Mouse (Mus musculus): ENCODE results near the gene Angptl2.
"Not testable (repeated sequence)": the region's sequence is repeated elsewhere in the genome, so short reads cannot be mapped to it uniquely, and the experiment has no call there.

The Angptl2 gene

DNA sequence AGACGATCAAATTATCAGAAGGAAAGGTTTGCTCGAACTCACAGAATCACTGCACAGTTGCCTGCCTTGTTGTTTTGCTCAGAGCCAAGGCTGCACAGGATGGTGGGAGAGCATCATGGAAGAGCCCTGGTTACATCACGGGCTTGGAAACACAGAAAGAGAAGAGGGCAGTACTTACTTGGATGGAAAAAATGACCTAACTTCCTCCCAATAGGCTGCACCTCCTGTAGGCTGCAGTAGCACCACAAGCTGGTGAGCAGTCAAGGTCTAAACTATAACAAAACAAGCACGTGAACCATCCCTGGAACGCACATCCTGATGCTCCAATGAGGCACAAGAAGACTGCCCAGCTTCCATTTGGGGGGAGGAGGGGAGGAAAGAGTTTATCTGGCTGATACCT is 7.7 kb upstream of the Angptl2 start:
- TF ChIP-seq CTCF (conservative IDR thresholded peaks at IDR 0.05; ENCODE audit: low read length) (no peak), NANOG (IDR thresholded peaks at IDR 0.05; ENCODE audit: borderline replicate concordance, low read length) (no peak), POU5F1 (IDR thresholded peaks at IDR 0.05; ENCODE audit: borderline replicate concordance, low read length) (no peak)
- H3K27me3 ChIP-seq (ENCODE audit: insufficient read depth, low read length), result no peaks in the 10 kb centered on the region
- H3K4me1 ChIP-seq (replicated peaks; ENCODE audit: low read depth, low read length), result peaks cover 37% of the 10 kb centered on the region
- H3K36me3 ChIP-seq (ENCODE audit: insufficient read depth, low read length), result no peaks in the 10 kb centered on the region
- H3K9me3 ChIP-seq (ENCODE audit: low read length), result no peaks in the 10 kb centered on the region
- no peak overlapping the region for H3K4me3 ChIP-seq (replicated peaks; ENCODE audit: low read length)

DNA sequence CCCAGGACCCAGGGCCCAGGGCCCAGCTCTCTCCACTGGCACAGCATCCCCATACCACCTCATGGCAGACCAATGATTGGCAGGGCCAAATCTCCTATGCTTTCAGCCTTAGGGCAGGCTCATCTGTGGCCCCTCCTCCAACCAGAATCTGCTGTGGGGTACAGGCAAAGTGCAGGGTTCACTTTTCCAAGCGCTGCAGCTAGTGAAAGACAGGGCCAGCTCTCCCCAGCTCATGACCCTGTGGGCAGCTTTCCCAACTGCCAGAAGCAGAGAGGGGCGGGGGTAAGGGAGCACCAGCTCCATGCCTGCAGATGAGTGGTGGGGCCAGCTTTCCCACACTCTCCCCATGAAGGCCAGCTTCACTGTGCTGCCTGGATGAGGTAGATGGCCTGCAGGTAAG is 5.0 kb upstream of the Angptl2 start:
- Histone ChIP-seq H3K4me3 (replicated peaks; ENCODE audit: low read length) (no peak overlapping the region), H3K9me3 (ENCODE audit: low read length) (no peaks in the 10 kb centered on the region), H3K36me3 (ENCODE audit: insufficient read depth, low read length) (no peaks in the 10 kb centered on the region), H3K4me1 (replicated peaks; ENCODE audit: low read depth, low read length) (peaks cover 31% of the 10 kb centered on the region), H3K27me3 (ENCODE audit: insufficient read depth, low read length) (no peaks in the 10 kb centered on the region)
- TF ChIP-seq NANOG (IDR thresholded peaks at IDR 0.05; ENCODE audit: borderline replicate concordance, low read length) (no peak), CTCF (conservative IDR thresholded peaks at IDR 0.05; ENCODE audit: low read length) (no peak), POU5F1 (IDR thresholded peaks at IDR 0.05; ENCODE audit: borderline replicate concordance, low read length) (no peak)

DNA sequence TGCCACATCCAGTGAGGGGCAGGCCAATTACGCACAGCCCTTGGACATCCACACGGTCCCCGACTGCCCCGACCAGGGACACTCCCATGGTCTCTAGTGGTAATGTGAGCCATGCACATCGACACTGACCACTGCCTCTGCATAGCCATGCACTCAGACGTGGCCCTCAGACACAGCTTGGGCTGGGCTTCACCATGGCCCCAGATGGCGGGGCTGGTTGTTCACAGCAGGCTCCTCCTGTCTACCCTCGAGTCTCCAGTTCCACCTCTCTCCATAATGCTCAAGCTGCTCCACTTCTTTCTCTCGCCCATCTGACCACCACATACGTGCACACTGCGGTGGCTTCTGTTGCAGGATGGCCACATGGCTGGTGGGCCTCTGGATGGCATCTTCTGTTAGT is 4.6 kb upstream of the Angptl2 start:
- H3K4me1 ChIP-seq (replicated peaks; ENCODE audit: low read depth, low read length), result peaks cover 32% of the 10 kb centered on the region
- not testable (repeated sequence) for H3K27me3 ChIP-seq (ENCODE audit: insufficient read depth, low read length); H3K4me3 ChIP-seq (replicated peaks; ENCODE audit: low read length); H3K9me3 ChIP-seq (ENCODE audit: low read length); H3K36me3 ChIP-seq (ENCODE audit: insufficient read depth, low read length)

DNA sequence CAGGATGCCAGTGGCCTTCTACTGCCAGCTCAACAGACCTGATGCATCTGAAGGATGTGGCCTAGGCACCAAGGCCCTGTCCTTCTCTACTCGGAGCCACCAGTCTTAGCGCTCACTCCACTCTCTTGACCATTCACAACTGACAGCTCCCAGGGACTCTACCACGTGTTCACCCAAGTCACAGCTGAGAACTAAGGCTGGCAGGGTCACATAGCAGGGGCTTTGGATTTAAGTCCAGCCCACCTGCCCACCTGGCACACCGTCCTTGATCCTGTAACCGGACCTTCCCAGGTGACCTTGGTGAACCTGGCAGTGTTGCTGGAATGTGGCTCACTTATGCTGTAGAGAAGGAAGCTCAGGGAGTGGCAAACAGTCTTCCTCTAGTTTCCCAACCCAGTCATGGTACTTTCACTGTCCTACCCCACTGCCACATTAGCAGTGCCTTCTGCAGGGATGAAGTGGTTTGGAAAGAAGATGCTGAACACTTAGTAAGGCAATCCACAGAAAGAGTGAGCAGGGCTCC is 631 bp upstream of the Angptl2 start:
- Histone ChIP-seq H3K27me3 (ENCODE audit: insufficient read depth, low read length) (no peaks in the 10 kb centered on the region), H3K4me3 (replicated peaks; ENCODE audit: low read length) (peak overlapping the region; percentile 75), H3K4me1 (replicated peaks; ENCODE audit: low read depth, low read length) (peaks cover 46% of the 10 kb centered on the region), H3K9me3 (ENCODE audit: low read length) (no peaks in the 10 kb centered on the region), H3K36me3 (ENCODE audit: insufficient read depth, low read length) (0 out of 2 replicates have a peak, but pooled peaks cover 5% of the 10 kb centered on the region)
- no peak for TF ChIP-seq CTCF (conservative IDR thresholded peaks at IDR 0.05; ENCODE audit: low read length)
- no peak for TF ChIP-seq NANOG (IDR thresholded peaks at IDR 0.05; ENCODE audit: borderline replicate concordance, low read length)
- no peak for TF ChIP-seq POU5F1 (IDR thresholded peaks at IDR 0.05; ENCODE audit: borderline replicate concordance, low read length)

DNA sequence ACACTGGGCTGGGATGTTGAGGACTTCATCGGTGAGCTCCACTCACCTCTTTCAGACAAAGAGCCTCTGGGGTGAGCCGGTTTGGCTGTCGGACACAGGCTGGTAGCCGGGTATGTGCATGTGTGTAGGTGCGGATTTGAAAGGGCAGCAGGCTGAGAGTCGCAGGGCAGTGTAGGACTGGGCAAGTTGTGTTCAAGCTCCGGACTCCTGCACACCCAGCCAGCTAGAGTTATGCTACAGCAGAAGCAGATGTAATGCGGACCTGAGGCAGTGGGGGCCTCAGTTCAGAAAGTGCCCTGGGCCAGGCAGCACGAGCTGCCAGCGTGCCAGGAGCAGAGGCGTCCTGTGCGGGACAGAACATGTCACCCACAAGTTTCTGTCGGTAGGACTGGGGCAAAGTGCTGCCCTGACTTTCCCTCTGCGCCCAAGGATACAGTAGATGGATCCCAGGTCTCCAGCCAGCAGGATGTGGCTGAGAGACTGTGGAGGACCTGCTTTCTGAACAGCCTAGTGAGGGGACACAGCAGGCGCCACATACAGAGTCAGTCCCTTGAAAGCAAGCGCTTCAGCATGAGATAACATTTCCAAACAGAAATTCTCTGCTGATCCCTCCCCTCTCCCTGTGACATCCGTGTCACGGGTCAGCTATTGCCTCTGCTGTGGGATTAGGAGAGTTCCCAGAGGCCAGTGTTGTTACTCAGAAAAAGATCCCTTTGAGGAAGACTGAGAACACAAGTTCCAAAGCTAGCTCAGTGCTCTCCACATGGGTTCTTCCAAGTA is 966 bp downstream of the Angptl2 start:
- Histone ChIP-seq H3K27me3 (ENCODE audit: insufficient read depth, low read length) (no peaks in the 10 kb centered on the region), H3K9me3 (ENCODE audit: low read length) (no peaks in the 10 kb centered on the region), H3K36me3 (ENCODE audit: insufficient read depth, low read length) (peaks cover 5% of the 10 kb centered on the region; the same call in 1 of the 2 replicates), H3K4me1 (replicated peaks; ENCODE audit: low read depth, low read length) (peaks cover 39% of the 10 kb centered on the region), H3K4me3 (replicated peaks; ENCODE audit: low read length) (peak overlapping the region; percentile 75)
- no peak for TF ChIP-seq CTCF (conservative IDR thresholded peaks at IDR 0.05; ENCODE audit: low read length)
- no peak for TF ChIP-seq NANOG (IDR thresholded peaks at IDR 0.05; ENCODE audit: borderline replicate concordance, low read length)
- no peak for TF ChIP-seq POU5F1 (IDR thresholded peaks at IDR 0.05; ENCODE audit: borderline replicate concordance, low read length)

DNA sequence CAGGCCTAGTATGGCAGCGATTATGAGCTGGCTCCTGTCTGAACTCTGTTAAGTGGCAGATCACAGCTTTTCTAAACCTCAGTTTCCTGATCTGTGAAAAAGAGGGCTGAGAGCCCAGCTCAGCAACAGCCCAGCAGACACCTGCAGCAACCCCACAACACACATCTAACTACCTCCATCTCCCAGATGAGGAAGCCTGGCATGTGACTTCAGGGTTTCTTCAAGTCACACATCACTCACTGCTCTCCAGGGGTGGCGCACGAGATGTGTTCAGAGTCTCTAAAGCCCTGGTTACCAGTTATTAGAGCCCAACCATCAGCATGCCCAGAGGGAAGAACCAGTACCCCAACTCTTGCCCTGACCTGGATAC is 1.5 kb downstream of the Angptl2 start:
- Histone ChIP-seq H3K4me3 (replicated peaks; ENCODE audit: low read length) (peak overlapping the region; percentile 75), H3K36me3 (ENCODE audit: insufficient read depth, low read length) (peaks cover 11% of the 10 kb centered on the region; the same call in 1 of the 2 replicates), H3K9me3 (ENCODE audit: low read length) (no peaks in the 10 kb centered on the region), H3K27me3 (ENCODE audit: insufficient read depth, low read length) (no peaks in the 10 kb centered on the region), H3K4me1 (replicated peaks; ENCODE audit: low read depth, low read length) (peaks cover 39% of the 10 kb centered on the region)
- TF ChIP-seq NANOG (IDR thresholded peaks at IDR 0.05; ENCODE audit: borderline replicate concordance, low read length), result no peak
- TF ChIP-seq POU5F1 (IDR thresholded peaks at IDR 0.05; ENCODE audit: borderline replicate concordance, low read length), result no peak
- TF ChIP-seq CTCF (conservative IDR thresholded peaks at IDR 0.05; ENCODE audit: low read length), result no peak

DNA sequence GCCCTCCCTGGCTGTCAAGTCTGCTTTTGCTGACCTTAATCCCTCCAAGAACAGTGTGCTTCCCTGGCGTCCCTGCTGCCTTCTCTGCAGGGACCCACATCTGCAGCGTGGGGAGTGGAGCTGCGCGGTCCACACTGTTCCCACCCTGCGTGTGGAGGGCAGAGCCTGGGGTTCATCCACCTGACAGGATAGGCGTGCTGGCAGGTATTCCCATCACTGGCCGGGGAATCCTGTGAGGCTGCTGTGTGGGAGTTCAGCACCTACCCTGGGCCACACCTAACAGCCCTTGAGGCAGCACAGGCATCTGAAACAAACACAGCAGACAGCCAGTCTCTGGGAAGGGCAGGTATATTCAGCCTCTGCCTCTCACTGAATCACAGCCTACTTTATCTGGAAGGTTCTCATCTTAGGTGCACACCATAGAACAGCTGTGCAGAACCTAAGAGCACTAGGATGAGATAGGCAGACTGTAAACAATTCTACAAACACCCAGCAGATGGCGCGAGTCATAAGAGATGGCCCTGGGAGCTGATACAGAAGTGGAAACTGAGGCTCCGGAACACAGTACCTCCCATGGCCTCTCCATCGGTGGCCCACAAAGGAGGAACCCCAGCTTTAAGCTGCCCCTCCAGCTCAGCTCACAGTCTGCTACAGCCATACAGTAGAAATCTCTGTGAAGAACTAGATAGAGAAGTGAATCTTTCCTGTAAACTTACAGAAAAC is 3.2 kb downstream of the Angptl2 start:
- no peaks in the 10 kb centered on the region for H3K9me3 ChIP-seq (ENCODE audit: low read length)
- H3K36me3 ChIP-seq (ENCODE audit: insufficient read depth, low read length), result peaks cover 13% of the 10 kb centered on the region; the same call in 1 of the 2 replicates
- peaks cover 37% of the 10 kb centered on the region for H3K4me1 ChIP-seq (replicated peaks; ENCODE audit: low read depth, low read length)
- no peaks in the 10 kb centered on the region for H3K27me3 ChIP-seq (ENCODE audit: insufficient read depth, low read length)
- TF ChIP-seq NANOG (IDR thresholded peaks at IDR 0.05; ENCODE audit: borderline replicate concordance, low read length) (no peak), CTCF (conservative IDR thresholded peaks at IDR 0.05; ENCODE audit: low read length) (peak; percentile 58), POU5F1 (IDR thresholded peaks at IDR 0.05; ENCODE audit: borderline replicate concordance, low read length) (no peak)
- no peak overlapping the region for H3K4me3 ChIP-seq (replicated peaks; ENCODE audit: low read length)

DNA sequence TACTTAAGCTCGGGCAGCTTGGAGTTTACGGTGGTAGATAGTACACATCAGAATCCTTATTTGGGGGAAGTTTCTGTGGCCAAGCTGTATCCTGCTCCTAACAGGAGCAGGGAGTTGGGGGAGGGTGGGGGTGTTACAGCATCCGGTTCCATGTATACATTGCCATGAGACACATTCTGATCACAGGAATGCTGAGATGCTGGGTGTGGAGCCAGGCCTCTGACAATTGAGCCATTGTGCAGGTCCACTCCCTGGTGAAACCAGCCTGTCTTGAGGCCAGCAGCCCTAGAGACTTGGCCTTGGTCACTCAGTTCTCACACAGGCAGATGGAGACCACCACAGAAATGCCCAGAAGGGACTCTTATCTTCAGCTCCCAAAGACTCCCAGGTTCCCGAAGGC is 3.8 kb downstream of the Angptl2 start:
- H3K27me3 ChIP-seq (ENCODE audit: insufficient read depth, low read length), result no peaks in the 10 kb centered on the region
- peaks cover 37% of the 10 kb centered on the region for H3K4me1 ChIP-seq (replicated peaks; ENCODE audit: low read depth, low read length)
- no peaks in the 10 kb centered on the region for H3K9me3 ChIP-seq (ENCODE audit: low read length)
- H3K36me3 ChIP-seq (ENCODE audit: insufficient read depth, low read length), result peaks cover 13% of the 10 kb centered on the region; the same call in 1 of the 2 replicates
- TF ChIP-seq POU5F1 (IDR thresholded peaks at IDR 0.05; ENCODE audit: borderline replicate concordance, low read length) (no peak), NANOG (IDR thresholded peaks at IDR 0.05; ENCODE audit: borderline replicate concordance, low read length) (no peak), CTCF (conservative IDR thresholded peaks at IDR 0.05; ENCODE audit: low read length) (no peak)
- H3K4me3 ChIP-seq (replicated peaks; ENCODE audit: low read length), result no peak overlapping the region

Data from E14TG2a.4 (cell line).